Mouse (Mus musculus): ENCODE results near the gene Ap1b1.
"Not testable (repeated sequence)": the region's sequence is repeated elsewhere in the genome, so short reads cannot be mapped to it uniquely, and the experiment has no call there.

The Ap1b1 gene

GRCm38 (mm10) chr11:5062860-5063505 lies 76.4 kb downstream of the Ap1b1 start:
- DNase-seq, result no peak

- DNase-seq, result peak; percentile 47 to 58
These were observed 77.1 kb downstream of the Ap1b1 start for GRCm38 (mm10) chr11:5063561-5064281.

GRCm38 (mm10) chr11:5064282-5065055 lies 77.8 kb downstream of the Ap1b1 start:
- DNase-seq, result no peak

GRCm38 (mm10) chr11:5065056-5065821 lies 78.6 kb downstream of the Ap1b1 start, which contains the start of gene Gas2l1:
TSS of gene Gas2l1 (minus strand) at chr11:5065327.
- peak; percentile 90 to 95 for DNase-seq

- no peak for DNase-seq
These were observed 80.4 kb downstream of the Ap1b1 start for GRCm38 (mm10) chr11:5067063-5067462.

GRCm38 (mm10) chr11:5068126-5068971 lies 81.7 kb downstream of the Ap1b1 start:
- DNase-seq, result no peak

- peak in 1 of 2 experiments; percentile 34 for DNase-seq
These were observed 88.3 kb downstream of the Ap1b1 start for GRCm38 (mm10) chr11:5074882-5075281.

- no peak for DNase-seq
These were observed 89.1 kb downstream of the Ap1b1 start for GRCm38 (mm10) chr11:5075760-5076159.

- not testable (repeated sequence) for DNase-seq
These were observed 90.2 kb downstream of the Ap1b1 start for GRCm38 (mm10) chr11:5076843-5077242.

- DNase-seq, result no peak
These were observed 102.5 kb downstream of the Ap1b1 start for GRCm38 (mm10) chr11:5089147-5089546.

- no peak for DNase-seq
These were observed 105.1 kb downstream of the Ap1b1 start for GRCm38 (mm10) chr11:5091706-5092105.
